Mouse (Mus musculus): ENCODE data around the gene Secisbp2.

The Secisbp2 gene

GRCm38 (mm10) chr13:51685290-51685966 is 33.9 kb downstream of the Secisbp2 start:
- no peak for DNase-seq

- DNase-seq, result no peak
Measured at GRCm38 (mm10) chr13:51686966-51687365, 35.5 kb downstream of the Secisbp2 start.

GRCm38 (mm10) chr13:51688688-51689087 is 37.2 kb downstream of the Secisbp2 start:
- DNase-seq, result no peak

GRCm38 (mm10) chr13:51696481-51696880 is 45.0 kb downstream of the Secisbp2 start:
- DNase-seq, result no peak

- no peak for DNase-seq
Measured at GRCm38 (mm10) chr13:51697455-51697854, 46.0 kb downstream of the Secisbp2 start.

GRCm38 (mm10) chr13:51697897-51698296 is 46.4 kb downstream of the Secisbp2 start:
- no peak for DNase-seq

- no peak for DNase-seq
Measured at GRCm38 (mm10) chr13:51698318-51698717, 46.8 kb downstream of the Secisbp2 start.

- no peak for DNase-seq
Measured at GRCm38 (mm10) chr13:51703893-51704292, 52.4 kb downstream of the Secisbp2 start.

- no peak for DNase-seq
Measured at GRCm38 (mm10) chr13:51705882-51706854, 54.7 kb downstream of the Secisbp2 start.

- DNase-seq, result no peak
Measured at GRCm38 (mm10) chr13:51710738-51711137, 59.2 kb downstream of the Secisbp2 start.

- DNase-seq, result no peak
Measured at GRCm38 (mm10) chr13:51712022-51712421, 60.5 kb downstream of the Secisbp2 start.

GRCm38 (mm10) chr13:51716350-51717263 is 65.1 kb downstream of the Secisbp2 start:
- peak; percentile 71 to 80 for DNase-seq

GRCm38 (mm10) chr13:51719256-51719655 is 67.8 kb downstream of the Secisbp2 start:
- DNase-seq, result no peak

- no peak for DNase-seq
Measured at GRCm38 (mm10) chr13:51720556-51720955, 69.1 kb downstream of the Secisbp2 start.

- DNase-seq, result no peak
Measured at GRCm38 (mm10) chr13:51723114-51723513, 71.6 kb downstream of the Secisbp2 start.

- DNase-seq, result no peak
Measured at GRCm38 (mm10) chr13:51724566-51724965, 73.1 kb downstream of the Secisbp2 start.

- peak; percentile 45 to 52 for DNase-seq
Measured at GRCm38 (mm10) chr13:51725446-51725845, 73.9 kb downstream of the Secisbp2 start.

- DNase-seq, result no peak
Measured at GRCm38 (mm10) chr13:51725926-51726574, 74.6 kb downstream of the Secisbp2 start.

- DNase-seq, result no peak
Measured at GRCm38 (mm10) chr13:51727364-51727763, 75.9 kb downstream of the Secisbp2 start.

- DNase-seq, result peak; percentile 47
Measured at GRCm38 (mm10) chr13:51729887-51730361, 78.4 kb downstream of the Secisbp2 start.

GRCm38 (mm10) chr13:51731474-51731873 is 80.0 kb downstream of the Secisbp2 start:
- peak; percentile 81 to 82 for DNase-seq

- DNase-seq, result no peak
Measured at GRCm38 (mm10) chr13:51732097-51732664, 80.7 kb downstream of the Secisbp2 start.
